Mouse (Mus musculus): ENCODE measurements at regions not wholly inside any gene's neighbourhood (a gene's known extent, or its start where the extent isn't known, plus 50 kb on each side); places are given as distances from the start of the nearest gene placed in this dataset.

DNA sequence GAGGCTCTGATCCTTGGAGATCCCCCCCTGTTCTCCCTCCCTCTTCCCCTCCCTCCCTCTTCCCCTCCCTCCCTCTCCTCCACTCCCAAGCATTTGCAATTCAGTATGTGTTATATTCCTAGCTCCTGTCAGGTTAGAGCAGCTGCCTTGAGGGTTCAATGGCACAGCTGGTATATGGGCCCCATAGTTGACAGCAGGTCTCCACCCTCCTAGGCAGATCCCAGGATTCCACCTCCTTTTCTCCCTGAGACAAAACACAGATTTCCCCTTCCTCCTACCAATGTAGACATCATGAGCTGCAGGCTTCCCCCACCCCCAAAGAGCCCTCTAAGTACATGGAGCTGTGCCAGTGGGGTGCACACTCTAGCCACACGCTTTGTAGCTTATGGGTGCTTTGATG lies 137.8 kb downstream of the Unc5cl start:
- no peak overlapping the region for H3K4me2 ChIP-seq (ENCODE audit: low read length)
- no peak overlapping the region for H3K27ac ChIP-seq (replicated peaks in 1 of 2; ENCODE audit: control insufficient read depth in 1 of 2, insufficient read depth in 1 of 2, low read depth in 2 of 2, low read length in 2 of 2)
- peaks cover 5 to 8% of the 10 kb centered on the region in 2 experiments; a peak in 2 of 4 replicates for H3K4me1 ChIP-seq (ENCODE audit: control insufficient read depth in 2 of 2, insufficient read depth in 2 of 2, low read length in 2 of 2)
- no peaks in the 10 kb centered on the region for H3K9me3 ChIP-seq (ENCODE audit: control insufficient read depth, low read length)
- H3K36me3 ChIP-seq (ENCODE audit: control insufficient read depth, insufficient read depth, low read length), result no peaks in the 10 kb centered on the region
- no peak overlapping the region for H3K9ac ChIP-seq (ENCODE audit: low read length)
- ATAC-seq (ENCODE audit: insufficient number of reproducible peaks, insufficient read depth, low FRiP score, low read depth), result no peak
- 82% methylated on average over 1 of the region's 1 CpGs for WGBS
- no peak overlapping the region for H3K4me3 ChIP-seq (ENCODE audit: control insufficient read depth in 1 of 2, insufficient read depth in 1 of 2, low read depth in 1 of 2, low read length in 2 of 2)
- no peaks in the 10 kb centered on the region for H3K27me3 ChIP-seq (ENCODE audit: control insufficient read depth, insufficient read depth, low read length)

DNA sequence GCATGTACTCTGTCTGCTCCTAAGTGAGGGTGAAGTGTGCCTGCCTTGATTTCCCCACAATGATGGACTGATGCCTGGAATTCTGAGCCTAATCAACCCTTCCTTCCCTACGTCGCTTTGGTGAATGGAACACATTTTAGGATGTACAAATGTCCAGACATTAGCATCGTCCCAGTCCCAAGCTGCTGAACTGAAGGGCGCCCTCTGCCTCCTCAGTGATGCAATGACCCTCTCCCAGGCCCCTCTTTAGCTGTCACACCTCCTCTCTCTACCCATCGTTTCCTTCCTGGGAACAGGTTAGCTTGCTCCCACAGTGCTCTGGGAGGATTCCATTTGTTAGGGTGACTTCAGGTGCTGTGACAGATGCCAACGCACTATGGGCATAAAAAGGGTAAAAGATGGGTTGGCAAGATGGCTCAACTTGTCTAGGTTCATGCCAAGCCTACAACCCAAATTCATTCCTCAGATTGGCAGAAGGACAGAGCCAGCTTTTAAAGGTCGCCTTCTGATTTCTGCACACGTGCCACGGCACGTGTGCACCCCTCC lies 140.8 kb downstream of the Unc5cl start:
- Histone ChIP-seq H3K4me1 (ENCODE audit: control insufficient read depth in 2 of 2, insufficient read depth in 2 of 2, low read length in 2 of 2) (peaks cover 5 to 8% of the 10 kb centered on the region in 2 experiments; a peak in 2 of 4 replicates), H3K4me2 (ENCODE audit: low read length) (no peak overlapping the region), H3K36me3 (ENCODE audit: control insufficient read depth, insufficient read depth, low read length) (no peaks in the 10 kb centered on the region), H3K27ac (replicated peaks in 1 of 2; ENCODE audit: control insufficient read depth in 1 of 2, insufficient read depth in 1 of 2, low read depth in 2 of 2, low read length in 2 of 2) (no peak overlapping the region), H3K9ac (ENCODE audit: low read length) (no peak overlapping the region), H3K27me3 (ENCODE audit: control insufficient read depth, insufficient read depth, low read length) (no peaks in the 10 kb centered on the region), H3K4me3 (ENCODE audit: control insufficient read depth in 1 of 2, insufficient read depth in 1 of 2, low read depth in 1 of 2, low read length in 2 of 2) (no peak overlapping the region), H3K9me3 (ENCODE audit: control insufficient read depth, low read length) (no peaks in the 10 kb centered on the region)
- ATAC-seq (ENCODE audit: insufficient number of reproducible peaks, insufficient read depth, low FRiP score, low read depth), result no peak
- WGBS, result 72% methylated on average over 10 of the region's 10 CpGs

DNA sequence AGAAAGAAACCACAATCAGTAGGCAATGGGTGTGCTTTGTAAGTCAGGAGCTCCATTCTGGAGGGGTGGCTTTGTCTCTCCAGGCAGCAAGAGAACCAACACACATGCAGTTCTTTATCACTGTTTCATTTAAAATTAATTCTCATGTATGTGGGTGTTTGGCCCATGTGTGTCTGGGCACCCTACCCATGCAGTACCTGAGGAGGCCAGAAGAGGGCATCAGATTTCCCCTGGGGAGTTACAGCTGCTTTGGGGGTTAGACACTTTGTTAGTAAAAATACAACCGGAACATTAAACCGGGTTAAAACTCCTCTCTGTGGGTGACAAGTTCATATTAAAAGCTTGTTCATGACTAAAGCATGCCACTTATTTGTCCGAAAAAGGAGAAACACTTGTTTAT lies 141.7 kb downstream of the Unc5cl start:
- Histone ChIP-seq H3K27ac (replicated peaks in 1 of 2; ENCODE audit: control insufficient read depth in 1 of 2, insufficient read depth in 1 of 2, low read depth in 2 of 2, low read length in 2 of 2) (no peak overlapping the region), H3K9me3 (ENCODE audit: control insufficient read depth, low read length) (no peaks in the 10 kb centered on the region), H3K9ac (ENCODE audit: low read length) (no peak overlapping the region), H3K36me3 (ENCODE audit: control insufficient read depth, insufficient read depth, low read length) (no peaks in the 10 kb centered on the region), H3K4me1 (ENCODE audit: control insufficient read depth in 2 of 2, insufficient read depth in 2 of 2, low read length in 2 of 2) (peaks cover 5 to 8% of the 10 kb centered on the region in 2 experiments; a peak in 2 of 4 replicates), H3K27me3 (ENCODE audit: control insufficient read depth, insufficient read depth, low read length) (no peaks in the 10 kb centered on the region), H3K4me2 (ENCODE audit: low read length) (no peak overlapping the region), H3K4me3 (ENCODE audit: control insufficient read depth in 1 of 2, insufficient read depth in 1 of 2, low read depth in 1 of 2, low read length in 2 of 2) (no peak overlapping the region)
- no peak for ATAC-seq (ENCODE audit: insufficient number of reproducible peaks, insufficient read depth, low FRiP score, low read depth)
- WGBS, result 77% methylated on average over 3 of the region's 3 CpGs

DNA sequence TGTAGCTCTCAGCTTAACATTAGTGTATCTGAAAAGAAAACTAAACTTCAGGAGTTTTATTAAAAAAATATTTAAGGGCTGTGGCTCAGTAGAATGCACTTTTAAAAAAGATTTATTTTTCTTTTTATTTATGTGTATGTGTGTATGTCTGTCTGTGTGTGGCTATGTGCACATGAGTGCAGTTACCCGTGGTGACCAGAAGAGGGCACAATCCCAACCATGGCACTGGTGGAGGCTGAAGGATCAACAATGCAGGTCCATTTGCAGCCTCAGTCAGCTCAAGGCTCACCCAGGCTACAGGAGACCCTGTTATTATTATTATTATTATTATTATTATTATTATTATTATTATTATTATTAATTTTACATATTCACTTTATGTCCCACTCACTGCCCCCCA lies 142.6 kb downstream of the Unc5cl start:
- H3K27me3 ChIP-seq (ENCODE audit: control insufficient read depth, insufficient read depth, low read length), result no peaks in the 10 kb centered on the region
- no peak for ATAC-seq (ENCODE audit: insufficient number of reproducible peaks, insufficient read depth, low FRiP score, low read depth)

DNA sequence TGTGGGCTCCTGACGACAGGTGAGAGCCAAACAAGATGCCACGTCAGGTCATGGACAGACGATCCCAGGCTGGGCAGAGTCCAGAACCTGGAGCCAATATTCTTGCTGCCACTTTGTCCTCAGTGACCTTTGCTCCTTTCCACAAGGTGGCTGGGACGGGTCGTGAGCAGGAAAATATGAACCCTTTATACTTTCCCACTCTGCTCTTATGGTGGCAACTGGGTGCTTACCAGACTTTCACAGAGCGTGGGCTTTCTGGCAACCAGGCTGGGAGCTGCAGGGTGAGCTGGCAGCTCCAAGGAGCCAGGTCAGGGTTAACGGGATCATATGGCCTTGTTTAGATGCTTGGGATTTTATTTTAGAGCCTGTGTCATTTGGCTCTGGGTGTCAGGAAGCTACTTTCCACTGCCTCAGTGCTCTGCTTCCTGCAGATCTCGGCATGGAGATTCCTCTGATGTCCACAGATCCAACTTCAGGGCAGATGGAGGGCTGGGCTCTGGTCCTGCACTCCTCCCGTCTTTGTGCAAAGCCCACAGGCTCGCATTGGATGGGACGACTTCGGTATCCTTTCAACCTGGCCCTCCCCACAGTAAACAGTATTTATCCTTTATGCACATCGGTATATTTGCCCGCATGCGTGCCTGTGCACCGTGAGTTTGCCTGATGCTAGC lies 143.9 kb downstream of the Unc5cl start:
- WGBS, result 73% methylated on average over 16 of the region's 16 CpGs
- no peak for ATAC-seq (ENCODE audit: insufficient number of reproducible peaks, insufficient read depth, low FRiP score, low read depth)
- no peaks in the 10 kb centered on the region for H3K9me3 ChIP-seq (ENCODE audit: control insufficient read depth, low read length)

More for the DNA sequence above, 142.6 kb downstream of the Unc5cl start:
- Histone ChIP-seq H3K4me2 (ENCODE audit: low read length) (no peak overlapping the region), H3K36me3 (ENCODE audit: control insufficient read depth, insufficient read depth, low read length) (no peaks in the 10 kb centered on the region), H3K9ac (ENCODE audit: low read length) (no peak overlapping the region), H3K4me1 (ENCODE audit: control insufficient read depth in 2 of 2, insufficient read depth in 2 of 2, low read length in 2 of 2) (peaks cover 0 to 6% of the 10 kb centered on the region in 2 experiments; a peak in 2 of 4 replicates), H3K9me3 (ENCODE audit: control insufficient read depth, low read length) (no peaks in the 10 kb centered on the region), H3K4me3 (ENCODE audit: control insufficient read depth in 1 of 2, insufficient read depth in 1 of 2, low read depth in 1 of 2, low read length in 2 of 2) (no peak overlapping the region), H3K27ac (replicated peaks in 1 of 2; ENCODE audit: control insufficient read depth in 1 of 2, insufficient read depth in 1 of 2, low read depth in 2 of 2, low read length in 2 of 2) (no peak overlapping the region)
- WGBS, result 100% methylated on average over 1 of the region's 1 CpGs

DNA sequence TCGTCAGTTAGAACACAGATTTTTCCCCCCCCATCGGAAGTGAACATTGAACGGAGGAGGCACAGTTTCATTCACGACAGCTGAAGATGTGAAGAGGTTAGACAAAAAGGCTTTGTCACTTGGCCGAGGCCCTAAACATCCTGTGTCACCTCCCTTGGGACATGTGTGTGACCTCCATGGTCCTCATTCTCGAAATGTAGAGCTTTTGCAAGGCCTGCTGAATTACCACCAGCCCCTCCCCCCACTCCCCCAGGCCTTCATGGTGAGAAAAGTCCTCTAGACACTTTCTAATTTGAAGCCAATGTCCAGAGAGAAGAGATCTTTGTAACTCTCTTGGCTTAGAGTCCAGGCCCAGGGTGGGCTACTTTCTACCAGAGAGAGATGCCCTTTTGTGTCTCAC lies 145.5 kb downstream of the Unc5cl start:
- Histone ChIP-seq H3K36me3 (ENCODE audit: control insufficient read depth, insufficient read depth, low read length) (no peaks in the 10 kb centered on the region), H3K27ac (replicated peaks in 1 of 2; ENCODE audit: control insufficient read depth in 1 of 2, insufficient read depth in 1 of 2, low read depth in 2 of 2, low read length in 2 of 2) (no peak overlapping the region), H3K9me3 (ENCODE audit: control insufficient read depth, low read length) (no peaks in the 10 kb centered on the region), H3K27me3 (ENCODE audit: control insufficient read depth, insufficient read depth, low read length) (no peaks in the 10 kb centered on the region), H3K4me3 (ENCODE audit: control insufficient read depth in 1 of 2, insufficient read depth in 1 of 2, low read depth in 1 of 2, low read length in 2 of 2) (no peak overlapping the region), H3K9ac (ENCODE audit: low read length) (no peak overlapping the region), H3K4me1 (ENCODE audit: control insufficient read depth in 2 of 2, insufficient read depth in 2 of 2, low read length in 2 of 2) (no peaks in the 10 kb centered on the region), H3K4me2 (ENCODE audit: low read length) (no peak overlapping the region)
- no peak for ATAC-seq (ENCODE audit: insufficient number of reproducible peaks, insufficient read depth, low FRiP score, low read depth)
- 49% methylated on average over 6 of the region's 6 CpGs for WGBS

More for the DNA sequence above, 143.9 kb downstream of the Unc5cl start:
- H3K9ac ChIP-seq (ENCODE audit: low read length), result no peak overlapping the region
- peaks cover 0 to 6% of the 10 kb centered on the region in 2 experiments; a peak in 2 of 4 replicates for H3K4me1 ChIP-seq (ENCODE audit: control insufficient read depth in 2 of 2, insufficient read depth in 2 of 2, low read length in 2 of 2)
- no peak overlapping the region for H3K4me2 ChIP-seq (ENCODE audit: low read length)
- H3K36me3 ChIP-seq (ENCODE audit: control insufficient read depth, insufficient read depth, low read length), result no peaks in the 10 kb centered on the region
- no peaks in the 10 kb centered on the region for H3K27me3 ChIP-seq (ENCODE audit: control insufficient read depth, insufficient read depth, low read length)
- H3K4me3 ChIP-seq (ENCODE audit: control insufficient read depth in 1 of 2, insufficient read depth in 1 of 2, low read depth in 1 of 2, low read length in 2 of 2), result no peak overlapping the region
- no peak overlapping the region for H3K27ac ChIP-seq (replicated peaks in 1 of 2; ENCODE audit: control insufficient read depth in 1 of 2, insufficient read depth in 1 of 2, low read depth in 2 of 2, low read length in 2 of 2)

DNA sequence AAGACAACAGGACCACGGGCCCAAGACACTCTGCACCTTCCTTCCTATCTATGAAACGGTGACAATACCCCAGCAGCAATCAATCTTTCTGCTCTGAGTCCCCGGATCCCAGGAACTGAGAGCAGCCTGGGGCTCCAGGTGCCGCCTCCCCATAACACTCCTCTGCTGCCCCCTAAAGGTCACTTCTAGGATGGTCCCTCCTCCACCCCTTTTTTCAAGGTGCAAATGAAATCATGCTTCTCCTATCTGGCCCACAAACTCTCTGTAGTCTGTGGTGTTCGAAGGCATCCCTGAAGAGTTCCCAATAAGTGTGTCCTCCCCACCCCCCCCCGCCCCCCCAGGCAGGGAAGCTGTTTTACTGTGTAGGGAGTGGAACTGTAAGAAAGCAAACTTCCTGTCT lies 147.9 kb downstream of the Unc5cl start:
- H3K27ac ChIP-seq (replicated peaks in 1 of 2; ENCODE audit: control insufficient read depth in 1 of 2, insufficient read depth in 1 of 2, low read depth in 2 of 2, low read length in 2 of 2), result no peak overlapping the region
- WGBS, result 0% methylated on average over 6 of the region's 6 CpGs
- ATAC-seq (ENCODE audit: insufficient number of reproducible peaks, insufficient read depth, low FRiP score, low read depth), result no peak
- no peaks in the 10 kb centered on the region for H3K4me1 ChIP-seq (ENCODE audit: control insufficient read depth in 2 of 2, insufficient read depth in 2 of 2, low read length in 2 of 2)
- no peaks in the 10 kb centered on the region for H3K9me3 ChIP-seq (ENCODE audit: control insufficient read depth, low read length)
- H3K36me3 ChIP-seq (ENCODE audit: control insufficient read depth, insufficient read depth, low read length), result no peaks in the 10 kb centered on the region
- H3K4me2 ChIP-seq (ENCODE audit: low read length), result no peak overlapping the region
- no peak overlapping the region for H3K9ac ChIP-seq (ENCODE audit: low read length)
- no peaks in the 10 kb centered on the region for H3K27me3 ChIP-seq (ENCODE audit: control insufficient read depth, insufficient read depth, low read length)
- H3K4me3 ChIP-seq (ENCODE audit: control insufficient read depth in 1 of 2, insufficient read depth in 1 of 2, low read depth in 1 of 2, low read length in 2 of 2), result no peak overlapping the region

DNA sequence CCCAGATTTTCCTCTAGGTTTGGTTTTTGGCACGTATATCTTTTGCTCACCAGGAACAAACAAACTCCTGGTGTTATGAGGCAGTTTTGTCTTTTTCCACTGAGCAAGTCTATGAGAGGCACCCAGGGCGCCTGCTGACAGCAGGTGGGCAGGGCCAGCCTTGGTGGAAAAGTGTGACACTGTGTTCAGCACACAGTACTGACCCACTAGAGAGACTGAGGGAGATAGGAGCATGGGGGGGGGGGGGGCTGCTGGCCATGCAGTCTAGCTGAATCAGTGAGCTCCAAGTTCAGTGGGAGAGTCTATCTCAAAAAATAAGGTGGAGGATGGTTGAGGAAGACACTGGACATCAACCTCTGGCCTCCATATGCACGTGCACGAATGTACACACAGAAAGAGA lies 152.1 kb downstream of the Unc5cl start:
- H3K4me2 ChIP-seq (ENCODE audit: low read length), result no peak overlapping the region
- H3K9me3 ChIP-seq (ENCODE audit: control insufficient read depth, low read length), result no peaks in the 10 kb centered on the region
- H3K9ac ChIP-seq (ENCODE audit: low read length), result no peak overlapping the region
- ATAC-seq (ENCODE audit: insufficient number of reproducible peaks, insufficient read depth, low FRiP score, low read depth), result no peak
- no peaks in the 10 kb centered on the region for H3K4me1 ChIP-seq (ENCODE audit: control insufficient read depth in 2 of 2, insufficient read depth in 2 of 2, low read length in 2 of 2)
- no peak overlapping the region for H3K4me3 ChIP-seq (ENCODE audit: control insufficient read depth in 1 of 2, insufficient read depth in 1 of 2, low read depth in 1 of 2, low read length in 2 of 2)
- no peak overlapping the region for H3K27ac ChIP-seq (replicated peaks in 1 of 2; ENCODE audit: control insufficient read depth in 1 of 2, insufficient read depth in 1 of 2, low read depth in 2 of 2, low read length in 2 of 2)
- H3K36me3 ChIP-seq (ENCODE audit: control insufficient read depth, insufficient read depth, low read length), result no peaks in the 10 kb centered on the region
- H3K27me3 ChIP-seq (ENCODE audit: control insufficient read depth, insufficient read depth, low read length), result no peaks in the 10 kb centered on the region
- WGBS, result 78% methylated on average over 4 of the region's 4 CpGs
